Mouse (Mus musculus) small intestine, adult 2 months (tissue): Measurements from ENCODE around the gene Ppp2r5e.

ENCODE experiments used
- CTCF ChIP-seq: fragments of 200-500 bp; IDR thresholded peaks from 2 replicates; pipeline ENCODE4 v1.5.1; 2012; ENCODE audit warnings: low read depth, mild to moderate bottlenecking, control low read depth, inconsistent platforms, low read length, moderate library complexity, mixed read lengths; ENCODE audit not compliant: insufficient replicate concordance, insufficient read length; ENCODE audit errors: extremely low read depth
- POLR2A ChIP-seq: fragments of 200-500 bp; IDR thresholded peaks from 2 replicates; pipeline ENCODE4 v1.6.1; 2012; ENCODE audit warnings: low read depth, mild to moderate bottlenecking, control low read depth, inconsistent platforms, low read length, moderate library complexity

DNA sequence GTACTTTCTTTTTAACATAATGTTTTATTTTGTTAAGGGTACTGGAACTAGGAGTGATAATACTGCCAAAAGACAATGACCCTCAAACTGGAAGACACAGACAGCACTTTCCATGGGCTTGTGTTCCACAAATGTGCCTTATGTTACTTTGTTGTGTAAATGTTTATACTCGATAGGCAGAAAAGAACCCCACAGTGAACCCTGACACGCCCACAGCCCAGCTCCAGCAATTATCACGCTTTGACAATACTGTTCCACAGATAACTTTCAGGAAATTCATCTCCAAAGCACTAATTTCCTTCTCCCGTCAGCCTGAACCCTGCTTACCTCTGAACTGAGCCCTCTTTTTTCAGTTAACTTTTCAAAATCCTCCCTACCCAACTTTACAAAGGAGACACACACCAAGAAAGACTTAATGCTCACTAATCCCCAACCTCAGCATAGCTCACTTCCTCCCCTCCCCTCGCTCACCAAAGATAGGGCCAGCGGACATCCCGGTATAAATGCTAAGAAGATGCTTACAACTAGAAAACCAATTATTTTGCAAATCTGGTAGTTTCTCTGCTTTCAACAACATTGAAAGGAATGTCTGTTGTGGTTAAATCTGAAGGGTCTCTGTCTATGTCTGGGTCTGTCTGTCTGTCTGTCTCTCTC, 58.9 kb downstream of the Ppp2r5e start:
- no peak for TF ChIP-seq CTCF
- TF ChIP-seq POLR2A, result no peak
